Mouse (Mus musculus) frontal cortex, adult (tissue): Measurements from ENCODE around the gene Gas2.

ENCODE experiments used
- ATAC-seq: cut with Nextera tagmentation; 2 replicates; pipeline ENCODE4 v1.9.2; 2017; ENCODE audit warnings: mild to moderate bottlenecking, moderate library complexity, mixed read lengths; ENCODE audit not compliant: low TSS enrichment

Gas2 gene

GRCm38 (mm10) chr7:51880121-51880520, 18.3 kb downstream of the Gas2 start:
- no peak for ATAC-seq

- ATAC-seq: no peak
These were observed 23.5 kb downstream of the Gas2 start for GRCm38 (mm10) chr7:51885345-51885744.

DNA sequence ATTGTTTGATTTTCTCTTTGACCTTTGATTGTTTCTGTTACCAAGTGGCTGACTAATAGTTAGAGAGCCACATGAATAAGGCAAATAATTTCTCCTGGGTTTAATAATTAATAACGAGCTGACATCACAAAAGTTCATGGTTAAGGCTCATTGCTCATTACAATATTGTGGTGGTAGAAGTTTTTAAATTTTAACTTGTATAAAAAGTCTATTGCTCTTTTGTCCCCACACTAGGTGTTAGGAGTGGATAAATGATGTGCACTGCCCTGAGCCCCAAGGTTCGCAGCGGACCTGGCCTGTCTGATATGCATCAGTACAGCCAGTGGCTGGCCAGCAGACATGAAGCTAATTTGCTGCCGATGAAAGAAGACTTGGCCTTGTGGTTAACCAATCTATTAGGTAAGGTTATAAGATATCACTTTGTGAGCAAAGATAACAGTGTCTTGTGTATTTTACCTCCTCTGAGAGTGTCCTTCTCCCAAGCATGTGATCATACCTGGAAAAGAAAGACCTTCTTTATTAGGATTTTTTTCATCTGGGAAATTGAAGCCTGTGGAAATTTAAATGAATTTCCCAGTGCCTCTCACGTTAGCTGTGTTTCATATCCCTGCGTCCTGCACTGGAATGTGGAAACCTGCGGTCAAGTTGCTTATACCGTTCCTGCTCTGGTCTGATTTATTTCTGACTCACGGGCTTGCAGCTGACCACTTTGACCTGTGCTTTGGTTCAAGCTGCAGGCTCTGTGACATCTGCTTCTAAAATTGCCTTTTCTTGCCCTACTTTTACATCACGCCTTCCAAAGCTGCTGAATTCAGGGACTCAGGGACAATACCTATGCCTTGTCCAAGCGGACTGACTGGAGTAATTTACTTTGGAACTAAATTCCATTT, 26.1 kb downstream of the Gas2 start:
- ATAC-seq: no peak

- no peak for ATAC-seq
These were observed 27.8 kb downstream of the Gas2 start for GRCm38 (mm10) chr7:51889601-51890000.

DNA sequence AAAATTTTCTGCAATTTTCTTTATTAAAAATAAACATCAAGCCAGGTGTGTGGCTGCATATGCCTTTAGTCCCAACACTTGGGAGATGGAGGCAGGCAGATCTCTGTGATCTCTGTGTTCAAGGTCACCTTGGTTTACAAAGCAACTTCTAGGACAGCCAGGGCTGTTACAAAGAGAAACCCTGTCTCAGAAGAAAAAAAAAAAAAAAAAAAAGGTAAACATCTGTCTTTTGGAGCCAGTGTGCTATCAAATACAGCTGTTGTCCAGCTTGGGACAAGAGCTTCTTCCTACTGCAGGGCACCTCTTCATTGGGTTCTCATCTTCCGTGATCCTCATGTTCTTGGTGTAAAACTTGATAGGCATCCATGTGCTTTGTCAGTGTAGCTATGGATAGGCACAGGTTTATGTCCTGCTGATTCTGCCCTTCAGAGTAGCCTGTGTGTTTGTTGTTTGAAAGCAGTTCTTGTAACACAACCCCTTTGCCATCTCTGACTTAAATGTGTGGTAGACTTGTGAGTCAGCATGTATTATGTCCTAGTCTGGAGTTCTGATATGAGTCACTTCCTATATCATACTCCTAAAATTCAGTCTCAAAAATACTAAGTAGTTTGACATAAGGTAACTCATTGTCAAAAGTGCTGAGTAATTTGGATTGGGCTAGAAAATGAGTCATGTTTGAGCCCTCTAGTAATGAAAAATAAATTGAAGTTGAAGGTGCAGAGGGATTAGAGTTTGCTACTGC, 30.6 kb downstream of the Gas2 start:
- no peak for ATAC-seq

DNA sequence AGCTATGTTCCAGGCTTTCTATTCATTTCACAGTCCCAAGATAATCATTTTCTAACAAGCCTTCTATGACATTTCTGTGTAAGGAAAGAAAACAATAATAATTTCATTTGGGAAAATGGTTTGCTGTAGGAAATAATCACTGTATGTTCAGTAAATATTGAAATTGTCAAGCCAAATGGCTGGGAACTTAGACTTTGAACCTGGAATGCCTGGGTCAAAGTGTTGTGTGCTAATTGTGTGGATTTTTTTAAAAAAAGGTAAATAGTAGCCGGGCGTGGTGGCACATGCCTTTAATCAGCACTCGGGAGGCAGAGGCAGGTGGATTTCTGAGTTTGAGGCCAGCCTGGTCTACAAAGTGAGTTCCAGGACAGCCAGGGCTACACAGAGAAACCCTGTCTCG, 31.2 kb downstream of the Gas2 start:
- no peak for ATAC-seq

DNA sequence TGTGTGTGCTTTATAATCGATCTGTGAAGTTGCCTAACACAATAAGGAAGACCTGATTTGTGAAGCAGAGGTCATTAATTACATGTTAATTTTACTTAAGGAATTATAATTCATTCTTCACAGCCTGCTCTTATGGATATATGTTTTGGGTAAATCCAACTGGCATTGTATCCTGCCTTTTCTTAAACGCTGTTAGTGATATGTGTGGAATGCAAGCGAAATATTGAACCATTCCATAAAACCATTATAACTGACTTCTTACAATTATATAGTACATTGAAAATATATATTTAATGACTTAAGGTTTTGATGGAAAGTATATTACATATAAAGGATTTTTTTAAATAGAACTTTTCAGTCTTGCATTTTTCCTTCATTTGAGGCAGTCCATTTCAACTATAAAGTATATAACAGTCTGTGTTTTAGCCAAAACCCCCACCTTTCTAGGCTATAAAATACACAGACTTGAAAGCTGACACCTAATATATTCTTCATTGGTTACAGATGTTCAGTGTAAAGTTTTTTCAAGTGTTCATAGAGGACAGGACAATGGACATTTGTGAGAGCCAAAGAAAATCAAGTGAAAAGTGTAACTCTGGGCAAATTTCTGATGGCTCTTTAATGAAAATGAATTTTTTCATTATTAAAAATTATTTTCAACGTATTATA, 32.5 kb downstream of the Gas2 start:
- ATAC-seq: no peak

DNA sequence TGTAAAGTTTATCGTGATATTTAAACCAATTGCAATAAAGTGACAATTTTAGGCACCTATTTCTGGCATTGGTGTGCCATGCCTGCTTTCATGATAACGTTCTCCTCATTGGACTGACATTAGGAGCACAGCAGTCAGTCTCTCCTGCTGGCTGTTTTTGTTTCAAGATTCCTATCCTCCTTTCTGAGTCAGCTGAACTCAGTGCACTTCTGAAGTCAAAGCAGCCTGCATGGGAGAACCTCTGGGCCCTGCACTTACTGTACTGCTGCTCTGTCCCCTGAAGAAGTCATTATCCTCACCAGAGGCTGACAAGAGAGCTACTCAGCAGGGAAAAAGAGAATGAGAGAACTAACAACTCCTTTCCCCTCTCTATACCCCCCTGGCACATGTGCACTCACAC, 33.1 kb downstream of the Gas2 start:
- ATAC-seq: no peak

DNA sequence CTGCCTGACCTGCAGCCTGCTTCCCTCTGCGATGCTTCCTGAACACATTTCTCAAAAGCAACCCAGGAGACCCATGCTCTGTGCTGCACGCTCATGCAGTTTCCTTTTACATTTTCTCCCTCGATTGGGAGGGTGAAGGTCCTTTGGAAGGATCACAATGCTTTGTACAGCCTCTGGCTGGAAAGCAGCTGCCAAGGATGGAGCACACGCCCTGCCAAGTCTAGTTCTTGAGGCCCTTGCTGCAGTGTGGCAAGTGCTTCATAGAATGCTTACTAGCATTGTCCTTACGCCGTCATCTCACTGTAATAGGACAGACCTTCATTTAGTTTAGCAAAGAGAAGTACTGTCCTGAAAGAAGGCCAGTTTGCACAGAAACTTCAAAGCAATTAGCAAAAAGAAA, 37.3 kb downstream of the Gas2 start:
- ATAC-seq: no peak

- peak; percentile 73 for ATAC-seq
These were observed 51.7 kb downstream of the Gas2 start for GRCm38 (mm10) chr7:51913292-51914050.

- ATAC-seq: no peak
These were observed 52.3 kb downstream of the Gas2 start for GRCm38 (mm10) chr7:51914132-51914531.

DNA sequence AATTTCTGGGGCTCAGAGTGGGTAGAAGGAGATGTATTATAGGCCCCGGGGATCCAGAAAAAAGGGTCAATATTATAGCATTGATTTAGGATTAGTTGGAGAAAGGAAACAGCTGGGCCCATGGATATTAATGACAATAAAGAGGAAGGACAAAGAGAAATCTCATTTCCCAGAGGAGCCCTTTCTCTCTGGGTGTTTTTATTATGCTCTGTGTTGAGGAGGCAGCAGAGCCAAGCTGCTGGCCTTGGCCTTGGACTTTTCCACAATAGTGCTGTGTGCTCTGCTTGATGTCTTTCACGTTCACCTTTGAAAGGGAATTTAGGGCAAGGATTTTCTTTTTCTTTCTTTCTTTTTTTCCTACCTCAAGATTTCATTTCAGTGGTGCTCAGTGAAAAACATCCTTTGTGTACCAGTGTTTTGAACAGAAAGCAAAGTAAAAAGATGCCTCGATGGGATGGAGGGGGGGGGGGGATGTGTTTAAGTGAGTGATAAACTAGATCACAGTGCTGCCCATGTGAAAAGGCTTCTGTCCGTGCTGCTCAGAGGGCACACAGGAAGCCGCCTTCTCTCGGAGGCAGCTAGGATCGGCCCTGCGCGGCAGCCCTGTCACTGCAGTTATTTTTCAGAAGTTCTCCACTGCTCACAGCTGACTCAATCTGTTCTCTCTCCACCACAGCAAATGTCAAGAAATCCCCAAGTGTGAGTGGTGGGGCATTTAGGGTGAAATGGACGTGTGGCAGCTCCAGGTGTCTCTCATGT, 67.1 kb downstream of the Gas2 start:
- peak; percentile 57; the same call in 1 of the 2 replicates for ATAC-seq

DNA sequence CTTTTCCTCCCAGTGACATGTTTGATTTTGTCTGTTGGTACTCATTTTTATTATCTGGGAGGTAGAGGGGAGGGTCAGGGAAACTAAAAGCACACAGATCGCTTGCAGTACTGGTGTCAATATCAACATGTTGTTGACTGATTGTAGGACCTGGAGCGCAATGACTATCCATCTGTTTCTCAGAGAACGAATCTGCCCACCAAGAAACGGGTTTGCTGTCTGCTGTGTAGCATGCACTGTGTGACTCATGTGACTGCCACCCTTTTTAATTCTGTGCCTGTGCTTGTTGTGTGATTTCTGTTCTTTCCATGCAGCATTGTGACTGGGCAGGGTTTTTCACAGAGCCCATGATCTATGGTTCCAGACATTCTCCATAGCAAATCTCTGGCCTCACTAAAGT, 69.4 kb downstream of the Gas2 start:
- no peak for ATAC-seq

GRCm38 (mm10) chr7:51937337-51937736, 75.5 kb downstream of the Gas2 start:
- no peak for ATAC-seq

DNA sequence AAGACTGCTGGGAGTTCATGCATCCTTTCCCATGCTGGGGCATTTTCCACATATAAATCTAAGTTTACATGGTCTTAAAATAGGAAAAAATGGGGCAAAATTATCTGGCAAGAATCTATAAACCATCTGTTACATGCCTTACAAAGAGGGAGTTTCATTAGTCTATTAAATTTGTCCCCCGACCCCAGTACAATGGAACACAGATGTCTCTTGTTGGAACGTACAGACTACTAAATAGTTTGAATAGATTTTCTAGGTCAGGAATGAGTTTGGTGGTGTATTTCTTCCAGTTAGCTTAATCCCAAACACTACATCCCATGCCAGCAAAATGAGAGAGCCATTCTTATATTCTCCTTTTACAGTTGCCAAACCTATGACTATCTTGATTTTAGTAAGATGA, 78.6 kb downstream of the Gas2 start:
- no peak for ATAC-seq

DNA sequence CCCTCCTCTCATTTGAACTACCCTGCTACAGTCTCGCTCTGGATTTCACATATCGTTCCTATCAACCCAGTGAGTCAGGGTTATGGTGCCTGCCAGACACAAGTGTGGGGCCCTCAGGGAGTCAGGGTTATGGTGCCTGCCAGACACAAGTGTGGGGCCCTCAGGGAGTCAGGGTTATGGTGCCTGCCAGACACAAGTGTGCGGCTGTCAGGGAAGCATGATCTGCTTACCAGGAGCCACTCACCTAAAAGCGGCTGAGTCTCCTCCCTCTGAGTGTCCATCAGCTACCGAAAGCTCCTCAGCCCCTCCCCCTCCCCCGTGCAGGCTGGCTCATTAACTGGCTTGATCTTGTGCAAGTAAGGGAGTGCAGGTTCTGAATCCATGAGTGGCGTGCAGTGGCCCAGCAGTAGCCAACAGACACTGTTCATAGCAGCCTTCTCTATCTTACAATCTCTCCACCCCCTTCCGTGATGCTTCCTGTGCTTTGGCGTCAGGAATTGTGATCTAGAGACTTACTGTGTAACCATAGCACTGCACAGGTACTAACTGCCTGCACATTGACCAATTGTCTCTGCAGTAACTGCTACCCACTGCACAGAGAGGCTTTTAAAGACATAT, 93.7 kb downstream of the Gas2 start:
- ATAC-seq: no peak

GRCm38 (mm10) chr7:51957766-51958165, 96.0 kb downstream of the Gas2 start:
- ATAC-seq: no peak

DNA sequence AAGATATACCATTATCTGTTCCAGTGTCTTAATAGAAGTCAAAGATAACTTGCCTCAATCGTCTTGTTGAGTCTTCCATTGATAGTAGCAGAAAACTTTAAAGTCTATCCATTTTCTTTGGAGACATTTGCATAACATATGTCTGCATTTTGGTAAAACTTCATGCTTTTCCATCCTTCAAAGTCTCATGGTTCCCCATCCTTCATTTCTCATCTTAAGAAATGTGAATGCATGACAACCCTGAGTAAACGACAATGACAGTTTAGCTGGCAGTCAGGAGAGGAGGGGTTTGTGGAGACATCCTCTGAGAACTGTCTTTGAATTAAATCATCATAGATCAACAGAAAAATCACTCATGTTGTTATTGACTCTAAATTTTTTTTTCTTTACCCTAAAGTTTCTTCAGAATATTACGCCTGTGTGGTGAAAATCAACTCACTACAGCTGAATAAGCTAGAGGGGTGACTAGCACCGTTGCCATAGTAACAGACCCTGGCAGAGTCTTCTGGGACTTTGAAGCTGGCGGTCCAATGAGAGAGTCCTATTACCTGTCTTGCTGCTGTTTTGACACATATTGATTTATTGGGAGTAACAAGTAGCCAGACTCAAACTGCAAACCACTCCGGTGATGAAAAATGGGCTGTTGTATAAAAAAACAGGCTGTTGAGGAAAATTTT, 99.0 kb downstream of the Gas2 start:
- ATAC-seq: no peak

- ATAC-seq: no peak
These were observed 100.6 kb downstream of the Gas2 start for GRCm38 (mm10) chr7:51962219-51962952.
